Mouse (Mus musculus): ENCODE results near the gene Lgalsl. TPM values are rescaled to one million over a fixed set of nuclear protein-coding genes. Genes with fewer than 3 reads are reported as not detected.

Lgalsl gene
- polyA plus RNA-seq, 2 experiments = 25.5 to 52.0 TPM

DNA sequence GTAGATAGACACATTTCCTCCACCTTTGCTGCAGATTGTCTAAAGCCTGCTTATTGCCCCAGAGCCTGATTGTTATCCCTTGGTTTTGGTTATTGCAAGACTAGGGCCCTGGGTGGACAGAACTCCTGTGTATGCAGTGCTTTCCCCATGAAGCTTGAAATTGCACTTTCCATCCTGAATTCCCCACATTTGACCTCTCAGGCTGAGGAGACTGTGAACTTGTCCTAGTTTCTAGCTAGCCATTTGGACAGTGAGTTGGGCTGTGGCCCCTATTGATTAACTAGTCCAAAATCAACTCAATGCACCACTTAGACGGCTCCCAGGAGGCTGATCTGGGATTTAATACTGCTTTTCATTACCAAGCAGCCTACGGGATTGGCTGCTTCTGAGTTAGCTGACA lies 6.9 kb downstream of the Lgalsl start:
- no peak for DNase-seq (ENCODE audit: low spot score)
- peaks cover 31% of the 10 kb centered on the region for H3K36me3 ChIP-seq (ENCODE audit: control insufficient read depth, insufficient read depth, low read length)
- no peak overlapping the region for H3K9ac ChIP-seq (ENCODE audit: low read depth, low read length, severe bottlenecking)
- no peak for ATAC-seq (ENCODE audit: low FRiP score, low read depth)
- no peaks in the 10 kb centered on the region for H3K9me3 ChIP-seq (ENCODE audit: control insufficient read depth, low read length)
- H3K4me1 ChIP-seq (ENCODE audit: control insufficient read depth, insufficient read depth, low read length) = peaks cover 5% of the 10 kb centered on the region
- no peak for TF ChIP-seq POLR2A (IDR thresholded peaks at IDR 0.05; ENCODE audit: borderline replicate concordance, extremely low read depth, insufficient read depth, insufficient read length)
- WGBS = 66% methylated on average over 2 of the region's 2 CpGs
- no peak overlapping the region for H3K4me2 ChIP-seq (replicated peaks; ENCODE audit: low read depth, low read length, severe bottlenecking)
- no peak overlapping the region for H3K4me3 ChIP-seq (replicated peaks; ENCODE audit: low read length)
- no peak overlapping the region for H3K27ac ChIP-seq (replicated peaks; ENCODE audit: low read depth, low read length)
- no peaks in the 10 kb centered on the region for H3K27me3 ChIP-seq (ENCODE audit: control insufficient read depth, insufficient read depth, low read length)

DNA sequence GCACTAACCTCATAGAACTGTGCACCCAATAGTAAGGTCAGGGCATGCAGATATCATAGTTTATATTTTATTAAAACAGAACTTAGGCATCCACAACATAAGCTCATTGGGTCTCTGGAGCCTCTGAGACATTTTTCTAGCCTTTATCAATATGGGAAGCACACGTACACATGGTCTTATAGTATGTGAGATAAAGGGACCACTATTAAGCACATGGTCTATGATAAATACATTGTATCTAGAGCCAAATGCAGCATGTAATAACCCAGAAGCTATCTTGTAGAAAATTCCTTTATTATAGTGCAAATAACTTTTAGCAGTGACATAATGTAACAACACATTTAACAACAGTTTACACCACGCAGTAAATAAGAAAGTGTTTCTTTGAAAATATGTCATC lies 7.6 kb downstream of the Lgalsl start:
- Histone ChIP-seq H3K4me2 (replicated peaks; ENCODE audit: low read depth, low read length, severe bottlenecking) (no peak overlapping the region), H3K4me1 (ENCODE audit: control insufficient read depth, insufficient read depth, low read length) (peaks cover 5% of the 10 kb centered on the region), H3K36me3 (ENCODE audit: control insufficient read depth, insufficient read depth, low read length) (peaks cover 26% of the 10 kb centered on the region), H3K9me3 (ENCODE audit: control insufficient read depth, low read length) (no peaks in the 10 kb centered on the region), H3K27ac (replicated peaks; ENCODE audit: low read depth, low read length) (no peak overlapping the region), H3K9ac (ENCODE audit: low read depth, low read length, severe bottlenecking) (no peak overlapping the region), H3K27me3 (ENCODE audit: control insufficient read depth, insufficient read depth, low read length) (no peaks in the 10 kb centered on the region), H3K4me3 (replicated peaks; ENCODE audit: low read length) (no peak overlapping the region)
- WGBS = 89% methylated on average over 2 of the region's 2 CpGs
- DNase-seq (ENCODE audit: low spot score) (no peak), ATAC-seq (ENCODE audit: low FRiP score, low read depth) (no peak)
- TF ChIP-seq POLR2A (IDR thresholded peaks at IDR 0.05; ENCODE audit: borderline replicate concordance, extremely low read depth, insufficient read depth, insufficient read length) = no peak

DNA sequence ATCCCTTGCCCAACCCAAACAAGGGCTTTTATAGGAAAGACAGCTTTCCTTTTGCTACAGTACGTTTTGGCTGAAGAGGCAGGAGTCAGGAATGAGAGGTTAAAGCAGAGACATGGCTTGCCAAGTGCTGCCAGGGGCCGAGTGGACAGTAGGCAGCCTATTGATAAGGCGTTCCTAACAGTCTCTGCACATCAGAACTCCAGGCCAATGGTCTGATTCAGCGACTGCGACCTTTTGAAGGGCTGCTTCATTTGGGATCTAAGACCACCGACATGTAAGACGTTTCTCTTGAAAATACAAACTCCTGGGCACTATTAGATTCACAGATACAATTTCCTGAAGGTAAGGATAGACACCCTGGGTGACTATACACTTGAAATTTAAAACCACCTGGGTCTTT lies 9.5 kb downstream of the Lgalsl start:
- Histone ChIP-seq H3K9me3 (ENCODE audit: control insufficient read depth, low read length) (no peaks in the 10 kb centered on the region), H3K36me3 (ENCODE audit: control insufficient read depth, insufficient read depth, low read length) (peaks cover 9% of the 10 kb centered on the region), H3K4me3 (replicated peaks; ENCODE audit: low read length) (no peak overlapping the region), H3K9ac (ENCODE audit: low read depth, low read length, severe bottlenecking) (no peak overlapping the region), H3K4me2 (replicated peaks; ENCODE audit: low read depth, low read length, severe bottlenecking) (no peak overlapping the region), H3K27me3 (ENCODE audit: control insufficient read depth, insufficient read depth, low read length) (no peaks in the 10 kb centered on the region), H3K27ac (replicated peaks; ENCODE audit: low read depth, low read length) (no peak overlapping the region), H3K4me1 (ENCODE audit: control insufficient read depth, insufficient read depth, low read length) (peaks cover 5% of the 10 kb centered on the region)
- no peak for DNase-seq (ENCODE audit: low spot score)
- TF ChIP-seq POLR2A (IDR thresholded peaks at IDR 0.05; ENCODE audit: borderline replicate concordance, extremely low read depth, insufficient read depth, insufficient read length) = no peak
- WGBS = 72% methylated on average over 7 of the region's 7 CpGs
- no peak for ATAC-seq (ENCODE audit: low FRiP score, low read depth)

DNA sequence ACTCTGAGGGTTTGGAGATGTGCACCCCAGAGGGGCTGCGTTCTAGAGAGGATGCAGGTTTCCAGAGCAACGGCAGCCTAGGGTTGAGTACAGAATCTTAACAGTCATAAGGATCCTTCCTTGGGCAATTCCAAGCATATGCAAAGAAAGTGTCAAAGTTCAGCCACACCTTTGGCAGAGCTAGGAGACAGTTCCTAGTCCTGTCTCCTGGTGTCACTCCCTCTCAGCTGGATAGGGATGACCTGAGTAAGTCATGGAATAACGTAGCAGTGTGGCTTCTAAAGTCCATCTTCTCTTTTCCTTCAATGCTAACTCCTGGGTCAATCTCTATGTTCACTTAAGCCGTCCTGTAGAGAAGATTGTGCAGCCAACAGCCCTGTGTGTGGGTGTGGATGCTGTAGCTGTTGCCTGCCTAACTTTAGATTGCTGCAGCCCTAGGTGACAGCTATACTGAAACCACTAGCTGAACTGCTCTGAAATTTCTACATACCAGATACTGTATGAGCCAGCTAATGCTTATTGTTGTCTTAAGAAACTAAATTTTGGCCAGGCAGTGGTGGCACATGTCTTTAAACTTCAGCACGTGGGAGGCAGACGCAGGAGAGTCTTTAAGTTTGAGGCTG lies 16.8 kb downstream of the Lgalsl start:
- no peak overlapping the region for H3K4me3 ChIP-seq (replicated peaks; ENCODE audit: low read length)
- no peak for ATAC-seq (ENCODE audit: low FRiP score, low read depth)
- no peaks in the 10 kb centered on the region for H3K36me3 ChIP-seq (ENCODE audit: control insufficient read depth, insufficient read depth, low read length)
- no peak for DNase-seq (ENCODE audit: low spot score)
- H3K4me1 ChIP-seq (ENCODE audit: control insufficient read depth, insufficient read depth, low read length) = 0 out of 2 replicates have a peak, but pooled peaks cover 2% of the 10 kb centered on the region
- no peak overlapping the region for H3K4me2 ChIP-seq (replicated peaks; ENCODE audit: low read depth, low read length, severe bottlenecking)
- no peak overlapping the region for H3K9ac ChIP-seq (ENCODE audit: low read depth, low read length, severe bottlenecking)
- H3K9me3 ChIP-seq (ENCODE audit: control insufficient read depth, low read length) = no peaks in the 10 kb centered on the region
- H3K27me3 ChIP-seq (ENCODE audit: control insufficient read depth, insufficient read depth, low read length) = no peaks in the 10 kb centered on the region
- no peak overlapping the region for H3K27ac ChIP-seq (replicated peaks; ENCODE audit: low read depth, low read length)
- 85% methylated on average over 6 of the region's 6 CpGs for WGBS
- TF ChIP-seq POLR2A (IDR thresholded peaks at IDR 0.05; ENCODE audit: borderline replicate concordance, extremely low read depth, insufficient read depth, insufficient read length) = no peak

DNA sequence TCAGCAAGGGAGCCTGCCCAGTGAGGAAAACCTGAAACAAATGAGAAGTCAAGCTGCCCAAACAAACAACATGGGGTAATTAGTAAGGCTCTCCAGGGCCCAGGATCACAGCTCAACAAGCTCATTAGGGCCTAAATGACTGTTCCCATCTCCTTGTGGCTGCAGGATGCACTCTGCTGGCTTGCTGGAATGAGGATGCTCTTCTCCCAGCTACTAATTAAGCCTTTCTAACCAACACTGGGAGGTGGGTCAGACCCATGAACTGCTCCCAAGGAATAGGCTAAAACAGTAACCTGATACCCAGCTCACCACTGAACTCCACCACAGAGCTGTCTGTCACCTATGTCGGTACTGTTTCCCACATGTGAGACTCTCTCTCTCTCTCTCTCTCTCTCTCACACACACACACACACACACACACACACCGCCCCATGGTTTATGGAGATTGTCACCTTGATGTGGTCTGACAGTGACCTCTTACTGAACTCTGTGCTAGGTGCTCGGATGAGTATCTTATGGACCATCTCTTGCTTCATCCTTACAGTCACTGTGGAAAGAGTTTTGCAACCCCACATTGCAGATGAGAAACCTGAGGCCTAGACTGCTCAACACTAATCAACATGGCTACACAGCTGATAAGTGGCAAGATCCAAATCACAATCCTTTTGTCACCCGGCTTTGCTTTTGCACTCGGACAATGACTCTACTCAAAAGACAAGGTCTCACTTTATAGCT lies 18.5 kb downstream of the Lgalsl start:
- no peaks in the 10 kb centered on the region for H3K27me3 ChIP-seq (ENCODE audit: control insufficient read depth, insufficient read depth, low read length)
- 61% methylated on average over 5 of the region's 5 CpGs for WGBS
- no peak overlapping the region for H3K4me2 ChIP-seq (replicated peaks; ENCODE audit: low read depth, low read length, severe bottlenecking)
- no peaks in the 10 kb centered on the region for H3K36me3 ChIP-seq (ENCODE audit: control insufficient read depth, insufficient read depth, low read length)
- 0 out of 2 replicates have a peak, but pooled peaks cover 2% of the 10 kb centered on the region for H3K4me1 ChIP-seq (ENCODE audit: control insufficient read depth, insufficient read depth, low read length)
- H3K27ac ChIP-seq (replicated peaks; ENCODE audit: low read depth, low read length) = no peak overlapping the region
- H3K9ac ChIP-seq (ENCODE audit: low read depth, low read length, severe bottlenecking) = no peak overlapping the region
- no peaks in the 10 kb centered on the region for H3K9me3 ChIP-seq (ENCODE audit: control insufficient read depth, low read length)
- DNase-seq (ENCODE audit: low spot score) (no peak), ATAC-seq (ENCODE audit: low FRiP score, low read depth) (no peak)
- TF ChIP-seq POLR2A (IDR thresholded peaks at IDR 0.05; ENCODE audit: borderline replicate concordance, extremely low read depth, insufficient read depth, insufficient read length) = no peak
- no peak overlapping the region for H3K4me3 ChIP-seq (replicated peaks; ENCODE audit: low read length)

Measured in limb, embryonic 14.5 days (tissue).